Mouse (Mus musculus): ENCODE results near the gene Tmem209. TPM values are rescaled to one million over a fixed set of nuclear protein-coding genes. Genes with fewer than 3 reads are reported as not detected.

Tmem209 gene
- total RNA-seq, 1 experiment from 2014 or later, result 29.7 TPM

Other genes with a start within 250 kb of the Tmem209 start
- 125 and 134 TPM in 2 replicates for gene Ube2h, start 205.2 kb downstream of the Tmem209 start, total RNA-seq (2017)
- 21.9 and 24.6 TPM in 2 replicates for gene Zc3hc1, start 118.8 kb downstream of the Tmem209 start, total RNA-seq (2017)
- 13.5 and 19.3 TPM in 2 replicates for gene Klhdc10, start 107.9 kb downstream of the Tmem209 start, total RNA-seq (2017)
- gene Ssmem1, start 66 bp upstream of the Tmem209 start, total RNA-seq (2017), result 0.86 TPM in 1 of 2 replicates, not detected in the other
- not detected in 2 replicates for gene Cpa2, start 31.8 kb upstream of the Tmem209 start, total RNA-seq (2017)
- gene Cpa4, start 58.6 kb upstream of the Tmem209 start, total RNA-seq (2017), result not detected in 2 replicates
- gene Cpa5, start 101.2 kb upstream of the Tmem209 start, total RNA-seq (2017), result not detected in 2 replicates
- not detected in 2 replicates for gene Cpa1, start 129.4 kb upstream of the Tmem209 start, total RNA-seq (2017)
- 2.7 and 6.5 TPM in 2 replicates for gene Cep41, start 184.0 kb upstream of the Tmem209 start, total RNA-seq (2017)
- gene Mest, start 213.8 kb upstream of the Tmem209 start, total RNA-seq (2017), result 1.1 and 2.1 TPM in 2 replicates

Data from neutrophil, adult 5-6 weeks (primary cell).